Mouse (Mus musculus) olfactory bulb, adult 2 months (tissue): ENCODE data around the gene Vps18. TPM values are rescaled to one million over a fixed set of nuclear protein-coding genes. Genes with fewer than 3 reads are reported as not detected.

Experiments
- H3K27ac ChIP-seq: fragments of 200-500 bp; 2 replicates; pipeline ENCODE4 v1.5.1; 2012; ENCODE audit warnings: low read depth, low read length; ENCODE audit not compliant: insufficient read depth
- H3K4me1 ChIP-seq: fragments of 200-500 bp; 2 replicates; pipeline ENCODE4 v1.6.1; 2012; ENCODE audit warnings: low read length; ENCODE audit not compliant: control insufficient read depth, insufficient read depth
- H3K4me3 ChIP-seq: fragments of 200-500 bp; 2 replicates; pipeline ENCODE4 v1.5.1; 2012; ENCODE audit warnings: mild to moderate bottlenecking, low read depth, low read length, moderate library complexity; ENCODE audit not compliant: insufficient read depth
- CTCF ChIP-seq: fragments of 200-500 bp; IDR thresholded peaks from 2 replicates; pipeline ENCODE4 v1.5.1; 2012; ENCODE audit warnings: low read depth, mild to moderate bottlenecking, low read length, moderate library complexity; ENCODE audit not compliant: insufficient read depth
- POLR2A ChIP-seq: fragments of 200-500 bp; IDR thresholded peaks from 2 replicates; pipeline ENCODE4 v1.6.1; 2012; ENCODE audit warnings: mild to moderate bottlenecking, low read depth, low read length, moderate library complexity; ENCODE audit not compliant: insufficient read depth
- WGBS: fragments of 180-500 bp; shearing (Covaris S2); methylation state at CpG from one replicate; pipeline ENCODE4 v1.1.7; 2018; 5-methylcytosine and 5-hydroxymethylcytosine counted together
- polyA plus RNA-seq: library from polyadenylated mRNA; stranded (reverse); fragments of >200 nt; gene quantifications from 2 replicates; pipeline ENCODE4 v1.2.4, GENCODE M21; 2012; ENCODE audit warnings: low replicate concordance; ENCODE audit not compliant: missing spikeins, insufficient read depth, insufficient read length

Vps18 gene
- polyA plus RNA-seq, 1 experiment: not detected

DNA sequence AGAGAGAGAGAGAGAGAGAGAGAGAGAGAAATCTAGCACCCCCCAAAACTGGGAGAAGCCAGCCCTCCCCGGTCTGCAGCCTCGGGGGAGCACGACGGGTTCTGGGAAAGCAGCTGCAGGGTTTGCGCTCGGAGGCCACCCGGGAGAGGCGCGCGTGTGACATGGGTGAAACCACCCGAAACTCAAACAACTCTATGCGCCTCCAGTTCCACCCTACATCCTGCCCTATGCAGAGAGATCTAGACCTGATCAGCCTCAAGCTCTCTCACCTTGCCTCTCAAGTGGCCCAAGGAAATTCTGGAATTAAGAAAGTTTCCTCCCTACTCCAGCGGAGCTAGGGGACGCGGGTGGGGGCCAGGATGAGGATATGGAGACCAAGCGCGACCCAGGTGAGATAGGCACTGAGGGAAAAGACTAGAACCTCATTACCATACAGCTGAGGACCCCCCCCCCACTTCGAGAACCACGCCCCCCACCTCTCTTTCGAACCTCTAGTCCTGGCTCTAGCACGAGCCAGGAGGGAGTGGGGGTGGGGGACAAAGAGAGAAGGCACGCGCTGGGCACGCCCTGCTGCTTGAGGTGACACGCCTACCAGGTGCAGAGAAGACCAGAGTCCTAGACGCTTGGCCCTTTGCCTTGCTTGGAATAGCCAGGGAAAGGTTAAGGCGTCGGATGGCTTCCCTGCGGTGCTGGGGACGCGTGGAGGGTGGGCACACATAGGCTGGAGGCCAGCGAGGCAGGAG is 36.2 kb downstream of the Vps18 start:
- Histone ChIP-seq H3K4me1 (peaks cover 52% of the 10 kb centered on the region), H3K4me3 (no peak overlapping the region), H3K27ac (no peak overlapping the region)
- no peak for TF ChIP-seq CTCF
- no peak for TF ChIP-seq POLR2A
- 2% methylated on average over 32 of the region's 32 CpGs for WGBS

DNA sequence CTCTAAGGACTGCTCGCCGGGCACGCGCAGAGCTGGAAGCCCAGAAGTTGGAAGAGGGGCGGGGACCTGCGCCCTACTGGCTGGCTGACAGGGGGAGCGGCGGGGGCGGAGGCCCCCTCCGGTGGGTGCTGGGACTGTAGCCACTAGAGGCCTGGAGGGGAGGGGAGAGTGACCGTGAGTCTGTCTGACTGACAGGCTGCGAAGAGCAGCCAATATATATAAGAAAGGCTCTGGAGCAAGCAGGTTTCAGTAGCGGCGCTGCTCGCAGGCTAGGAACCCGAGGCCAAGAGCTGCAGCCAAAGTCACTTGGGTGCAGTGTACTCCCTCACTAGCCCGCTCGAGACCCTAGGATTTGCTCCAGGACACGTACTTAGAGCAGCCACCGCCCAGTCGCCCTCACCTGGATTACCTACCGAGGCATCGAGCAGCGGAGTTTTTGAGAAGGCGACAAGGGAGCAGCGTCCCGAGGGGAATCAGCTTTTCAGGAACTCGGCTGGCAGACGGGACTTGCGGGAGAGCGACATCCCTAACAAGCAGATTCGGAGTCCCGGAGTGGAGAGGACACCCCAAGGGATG is 37.1 kb downstream of the Vps18 start, which contains the start of gene Dll4:
TSS of gene Dll4 (plus strand) at position 217 of the 576 bp plus-strand sequence.
- Histone ChIP-seq H3K4me3 (peak within 1 kb of the TSS; percentile 51), H3K27ac (no peak within 1 kb of the TSS), H3K4me1 (peaks cover 50% of the 10 kb centered on the region)
- TF ChIP-seq POLR2A: no peak
- TF ChIP-seq CTCF: no peak
- WGBS: under 1% methylated on average over 33 of the region's 33 CpGs

DNA sequence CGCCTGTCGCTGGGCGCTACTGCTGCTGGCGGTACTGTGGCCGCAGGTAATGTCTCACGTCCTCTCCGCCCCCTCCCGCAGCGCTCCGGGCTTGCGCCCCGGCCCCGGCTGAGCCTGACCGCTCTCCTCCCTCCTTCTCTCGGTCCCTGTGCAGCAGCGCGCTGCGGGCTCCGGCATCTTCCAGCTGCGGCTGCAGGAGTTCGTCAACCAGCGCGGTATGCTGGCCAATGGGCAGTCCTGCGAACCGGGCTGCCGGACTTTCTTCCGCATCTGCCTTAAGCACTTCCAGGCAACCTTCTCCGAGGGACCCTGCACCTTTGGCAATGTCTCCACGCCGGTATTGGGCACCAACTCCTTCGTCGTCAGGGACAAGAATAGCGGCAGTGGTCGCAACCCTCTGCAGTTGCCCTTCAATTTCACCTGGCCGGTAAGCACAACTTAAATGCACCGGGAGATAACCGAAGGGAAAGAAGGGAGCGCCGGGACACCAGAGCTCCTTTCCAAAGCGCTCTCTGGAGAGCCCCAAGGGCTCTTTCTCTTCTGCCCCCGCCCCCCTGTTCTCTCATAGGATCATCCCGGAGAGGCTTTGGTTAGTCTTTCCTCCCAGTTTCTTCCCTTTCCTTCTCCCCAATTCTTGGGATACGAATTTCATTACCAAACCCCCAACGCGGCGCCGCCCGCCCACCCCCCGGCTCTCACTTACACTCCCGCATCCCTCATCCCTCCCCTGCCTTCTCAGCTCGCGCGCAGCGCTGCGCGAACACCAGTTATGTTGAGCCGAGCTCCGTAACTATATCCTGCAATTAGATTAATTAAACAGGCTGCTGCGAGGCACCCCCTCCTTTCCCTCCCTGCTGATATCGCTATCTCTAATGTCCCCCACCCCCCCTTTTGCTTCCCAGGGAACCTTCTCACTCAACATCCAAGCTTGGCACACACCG is 37.9 kb downstream of the Vps18 start:
- TF ChIP-seq POLR2A (no peak), CTCF (no peak; the same call in 1 of the 2 replicates)
- H3K4me3 ChIP-seq: peak overlapping the region; percentile 51
- WGBS: under 1% methylated on average over 61 of the region's 61 CpGs
- peaks cover 49% of the 10 kb centered on the region for H3K4me1 ChIP-seq
- no peak overlapping the region for H3K27ac ChIP-seq

DNA sequence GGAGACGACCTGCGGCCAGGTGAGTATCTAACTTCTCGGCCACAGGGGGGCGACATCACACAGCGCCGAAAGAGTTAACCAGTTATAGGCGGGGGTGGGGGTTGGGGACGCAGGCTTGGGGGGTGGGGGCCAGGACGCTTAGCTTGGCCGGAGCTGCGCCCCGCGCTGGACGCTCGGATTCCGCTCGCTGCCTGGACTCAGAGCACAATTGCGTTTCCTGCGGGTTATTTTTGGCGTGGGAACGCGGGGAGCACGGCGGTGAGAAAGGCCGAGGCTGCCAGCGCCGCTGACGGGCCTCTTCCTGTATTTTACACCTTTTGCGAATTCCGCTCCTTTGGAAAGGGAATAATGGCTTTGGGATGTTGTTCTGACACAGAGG is 38.6 kb downstream of the Vps18 start:
- H3K4me1 ChIP-seq: peaks cover 44% of the 10 kb centered on the region
- WGBS: 2% methylated on average over 30 of the region's 30 CpGs

DNA sequence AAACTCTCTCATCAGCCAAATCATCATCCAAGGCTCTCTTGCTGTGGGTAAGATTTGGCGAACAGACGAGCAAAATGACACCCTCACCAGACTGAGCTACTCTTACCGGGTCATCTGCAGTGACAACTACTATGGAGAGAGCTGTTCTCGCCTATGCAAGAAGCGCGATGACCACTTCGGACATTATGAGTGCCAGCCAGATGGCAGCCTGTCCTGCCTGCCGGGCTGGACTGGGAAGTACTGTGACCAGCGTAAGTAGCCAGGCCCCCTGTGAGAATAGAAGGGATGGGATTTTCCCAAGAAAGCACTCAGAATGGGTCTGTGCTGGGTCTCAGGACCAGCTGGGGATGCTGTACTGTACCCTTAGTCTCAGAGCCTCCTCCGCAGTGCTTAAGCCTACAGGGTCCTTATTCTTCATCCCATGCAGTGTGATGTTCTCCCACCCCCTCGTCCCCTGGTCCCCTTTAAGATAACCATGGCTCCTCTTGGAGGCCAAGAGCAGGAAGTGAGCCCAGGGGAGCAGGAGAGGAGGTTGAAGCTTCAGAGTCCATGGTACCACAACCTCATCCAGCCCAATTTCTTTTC is 39.5 kb downstream of the Vps18 start:
- TF ChIP-seq CTCF: no peak
- no peak for TF ChIP-seq POLR2A
- Histone ChIP-seq H3K27ac (no peak overlapping the region), H3K4me1 (peaks cover 36% of the 10 kb centered on the region), H3K4me3 (0 out of 2 replicates have a peak overlapping the region, but pooled peaks have one; percentile 2)
- 57% methylated on average over 11 of the region's 11 CpGs for WGBS

More for the DNA sequence above, 38.6 kb downstream of the Vps18 start:
- TF ChIP-seq POLR2A (no peak), CTCF (peak; percentile 75; the same call in 1 of the 2 replicates)
- Histone ChIP-seq H3K4me3 (peak overlapping the region; percentile 51), H3K27ac (no peak overlapping the region)

DNA sequence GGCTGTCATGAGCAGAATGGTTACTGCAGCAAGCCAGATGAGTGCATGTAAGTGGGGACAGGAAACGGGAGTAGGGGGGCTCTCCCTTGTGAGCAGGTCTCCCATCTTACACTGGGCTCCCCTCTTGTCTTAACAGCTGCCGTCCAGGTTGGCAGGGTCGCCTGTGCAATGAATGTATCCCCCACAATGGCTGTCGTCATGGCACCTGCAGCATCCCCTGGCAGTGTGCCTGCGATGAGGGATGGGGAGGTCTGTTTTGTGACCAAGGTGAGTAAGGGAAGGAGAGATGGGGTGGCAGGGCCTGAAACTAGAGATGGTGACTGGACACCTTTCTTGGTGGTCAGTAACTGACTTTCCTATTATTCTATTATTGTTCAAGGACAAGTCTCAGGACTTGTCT is 40.0 kb downstream of the Vps18 start:
- Histone ChIP-seq H3K4me1 (peaks cover 36% of the 10 kb centered on the region), H3K27ac (no peak overlapping the region), H3K4me3 (no peak overlapping the region)
- 71% methylated on average over 5 of the region's 5 CpGs for WGBS
- no peak for TF ChIP-seq POLR2A
- TF ChIP-seq CTCF: no peak

DNA sequence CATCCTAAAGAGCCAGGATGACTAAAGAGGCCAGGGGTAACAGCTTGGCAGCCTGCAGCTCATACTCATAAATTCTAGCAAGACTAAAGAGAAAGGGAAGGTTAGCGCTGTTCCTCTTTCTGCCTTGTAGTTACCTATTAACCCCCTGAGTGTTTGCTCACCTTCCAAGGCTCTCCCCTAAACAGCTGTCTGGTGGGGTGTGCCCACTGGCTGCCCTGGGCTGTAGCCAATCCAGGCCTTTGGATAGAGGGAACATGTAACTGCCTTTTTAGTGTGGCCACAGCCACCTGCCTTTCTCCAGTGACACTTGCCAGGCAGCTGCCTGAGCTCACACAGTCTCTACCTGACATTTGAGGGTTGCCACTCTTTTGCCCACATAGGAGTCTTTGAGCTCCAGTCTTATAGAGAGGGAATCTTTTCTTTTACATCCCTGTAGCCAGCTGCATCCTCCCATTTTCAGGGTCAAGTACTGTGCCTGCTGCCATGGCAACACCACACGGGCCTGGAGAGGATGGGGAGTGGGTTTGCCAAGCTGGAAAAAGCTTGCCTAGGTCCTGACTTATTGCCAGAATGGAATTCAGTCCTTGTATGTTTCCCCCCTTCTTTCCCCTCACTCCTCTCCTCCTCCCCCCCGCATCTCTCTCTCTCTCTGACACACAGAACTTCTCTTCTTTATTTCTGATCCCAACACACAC is 40.7 kb downstream of the Vps18 start:
- Histone ChIP-seq H3K4me3 (no peak overlapping the region), H3K4me1 (peaks cover 30% of the 10 kb centered on the region), H3K27ac (no peak overlapping the region)
- TF ChIP-seq POLR2A (no peak), CTCF (no peak)
- WGBS: 76% methylated on average over 3 of the region's 3 CpGs

DNA sequence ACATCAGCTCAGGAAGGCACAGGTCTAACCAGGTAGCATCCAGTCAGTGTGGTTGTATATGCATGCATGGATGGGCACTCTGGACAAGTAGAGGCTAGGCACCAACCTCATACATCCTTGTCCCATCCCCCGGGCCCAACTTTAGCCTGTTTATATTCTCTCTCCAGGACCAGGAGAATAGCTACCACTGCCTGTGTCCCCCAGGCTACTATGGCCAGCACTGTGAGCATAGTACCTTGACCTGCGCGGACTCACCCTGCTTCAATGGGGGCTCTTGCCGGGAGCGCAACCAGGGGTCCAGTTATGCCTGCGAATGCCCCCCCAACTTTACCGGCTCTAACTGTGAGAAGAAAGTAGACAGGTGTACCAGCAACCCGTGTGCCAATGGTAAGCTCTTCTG is 42.3 kb downstream of the Vps18 start:
- no peak overlapping the region for H3K4me3 ChIP-seq
- no peak for TF ChIP-seq POLR2A
- whole genome bisulfite sequencing: 95% methylated on average over 8 of the region's 8 CpGs
- H3K27ac ChIP-seq: no peak overlapping the region
- H3K4me1 ChIP-seq: peaks cover 15% of the 10 kb centered on the region
